8 mouse cellular contexts compared by ENCODE assay signal in genomic region chr1:156041451-156042241, GRCm38 (mm10). TPM values are rescaled to one million over a fixed set of nuclear protein-coding genes. Genes with fewer than 3 reads are reported as not detected.
DNase-seq lines count a peak whose midpoint lies in the region; ATAC-seq lines count a peak whose summit lies in the region.

No protein-coding gene starts in this region.

- WGBS in kidney, embryonic 16.5 days: 26% methylated on average over 7 of the region's 7 CpGs
- WGBS in neural tube, embryonic 12.5 days: 47% methylated on average over 7 of the region's 7 CpGs

- H3K4me1 ChIP-seq in kidney, embryonic 16.5 days (ENCODE audit: insufficient read depth, low read length): peaks cover 44% of the 10 kb centered on the region
- peaks cover 12% of the 10 kb centered on the region for H3K4me1 ChIP-seq in neural tube, embryonic 12.5 days

- H3K27ac ChIP-seq in kidney, embryonic 16.5 days (ENCODE audit: low read length): no peak overlapping the region
- no peak overlapping the region for H3K27ac ChIP-seq in neural tube, embryonic 12.5 days

- H3K27me3 ChIP-seq in kidney, embryonic 16.5 days (ENCODE audit: insufficient read depth, low read length): no peaks in the 10 kb centered on the region
- no peaks in the 10 kb centered on the region for H3K27me3 ChIP-seq in neural tube, embryonic 12.5 days (replicated peaks)

- no peaks in the 10 kb centered on the region for H3K9me3 ChIP-seq in kidney, embryonic 16.5 days (ENCODE audit: low read length)
- H3K9me3 ChIP-seq in neural tube, embryonic 12.5 days: no peaks in the 10 kb centered on the region

- H3K4me3 ChIP-seq in kidney, embryonic 16.5 days (ENCODE audit: low read length): peak overlapping the region; percentile 53
- peak overlapping the region; percentile 25 for H3K4me3 ChIP-seq in neural tube, embryonic 12.5 days

- peak overlapping the region; percentile 84 for H3K4me2 ChIP-seq in kidney, embryonic 16.5 days (replicated peaks; ENCODE audit: low read depth, low read length)
- peak overlapping the region; percentile 59 for H3K4me2 ChIP-seq in neural tube, embryonic 12.5 days (replicated peaks)

- no peak for DNase-seq in kidney, adult 9 months
- DNase-seq in c-Kit-negative CD71-positive TER-119-positive erythroid progenitor cells, embryonic 14.5 days (ENCODE audit: low read depth, low spot score): peak; percentile 39
- DNase-seq in induced T-regulatory cell, adult 2 months (ENCODE audit: low read depth): peak; percentile 57
- DNase-seq in gastrocnemius, adult 18-20 months (ENCODE audit: low spot score): no peak
- no peak for DNase-seq in cerebellum, adult 11 months
- DNase-seq in ovary, adult 18-20 months (ENCODE audit: low spot score): no peak

- ATAC-seq in kidney, embryonic 16.5 days (ENCODE audit: low FRiP score, low TSS enrichment): no peak
- no peak for ATAC-seq in neural tube, embryonic 12.5 days (ENCODE audit: low FRiP score, low read depth)

- peaks cover 5% of the 10 kb centered on the region; the same call in 1 of the 2 replicates for H3K36me3 ChIP-seq in kidney, embryonic 16.5 days (ENCODE audit: insufficient read depth, low read length)
- peaks cover 14% of the 10 kb centered on the region; the same call in 1 of the 2 replicates for H3K36me3 ChIP-seq in neural tube, embryonic 12.5 days

- peak overlapping the region; percentile 67 for H3K9ac ChIP-seq in kidney, embryonic 16.5 days (replicated peaks; ENCODE audit: low read length)
- no peak overlapping the region for H3K9ac ChIP-seq in neural tube, embryonic 12.5 days

RNA-seq across cellular contexts. Expression of gene Tor1aip1, which starts 5.4 kb away (rescaled TPM):
- 33.7 and 40.4 TPM in 2 replicates for polyA plus RNA-seq in kidney, embryonic 16.5 days (2015; fragmentation: Nextera tagmentation; extraction: Ambion mirVana)
- polyA plus RNA-seq in neural tube, embryonic 12.5 days (2016; fragmentation: Nextera tagmentation; extraction: Ambion mirVana): 28.0 and 35.2 TPM in 2 replicates
- 100 to 1,000 TPM; 124 to 126 TPM for total RNA-seq in gastrocnemius, adult 18-20 months (2021)

RNA-seq across cellular contexts. Expression of gene Tor1aip2, which starts 6.4 kb away (rescaled TPM):
- polyA plus RNA-seq in kidney, embryonic 16.5 days (2015; fragmentation: Nextera tagmentation; extraction: Ambion mirVana): 117 and 118 TPM in 2 replicates
- polyA plus RNA-seq in neural tube, embryonic 12.5 days (2016; fragmentation: Nextera tagmentation; extraction: Ambion mirVana): 87.5 and 90.9 TPM in 2 replicates
- total RNA-seq in gastrocnemius, adult 18-20 months (2021): 10 to 100 TPM; 46.9 to 55.6 TPM

Comparison
In these comparisons a context has a peak if more than half of its experiments do, and no peak if none do; other contexts are left out.
1. DNase-seq: peak in c-Kit-negative CD71-positive TER-119-positive erythroid progenitor cells, embryonic 14.5 days (single experiment) and induced T-regulatory cell, adult 2 months (single experiment); none in kidney, adult 9 months (single experiment), gastrocnemius, adult 18-20 months (single experiment), cerebellum, adult 11 months (single experiment) and ovary, adult 18-20 months (single experiment).